Mouse (Mus musculus): ENCODE measurements around the gene Plin2. TPM values are rescaled to one million over a fixed set of nuclear protein-coding genes. Genes with fewer than 3 reads are reported as not detected.
"Not testable (repeated sequence)": the region's sequence is repeated elsewhere in the genome, so short reads cannot be mapped to it uniquely, and the experiment has no call there.

Gene Plin2
- polyA plus RNA-seq, 1 experiment from 2014 or later = 2,111 TPM

DNA sequence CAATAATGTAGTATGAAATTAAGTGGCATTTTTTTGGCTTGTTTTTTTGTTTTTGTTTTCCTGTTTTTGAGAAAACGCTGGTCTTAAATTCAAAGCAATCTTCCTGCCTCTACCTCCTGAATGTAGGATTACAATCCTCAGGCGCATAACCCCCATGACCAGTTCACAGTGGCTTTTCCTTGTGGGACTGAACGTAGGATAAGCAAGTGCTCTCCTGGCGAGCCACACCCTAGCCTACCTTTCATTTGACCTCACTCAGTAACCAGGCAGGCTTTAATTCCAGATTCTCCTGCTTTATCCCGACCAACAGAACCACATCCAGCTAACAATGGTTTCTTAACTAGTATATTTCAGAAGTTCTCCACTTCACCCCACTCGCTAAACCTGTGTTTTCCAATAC lies 20.9 kb upstream of the Plin2 start:
- H3K27ac ChIP-seq = peak overlapping the region; percentile 85
- H3K79me2 ChIP-seq (ENCODE audit: inconsistent target) = no peaks in the 10 kb centered on the region
- 96% methylated on average over 6 of the region's 6 CpGs for WGBS (ENCODE audit: missing documents)
- H3K4me3 ChIP-seq (ENCODE audit: inconsistent target) = no peak overlapping the region
- H3K36me3 ChIP-seq (ENCODE audit: inconsistent target) = no peaks in the 10 kb centered on the region

- H3K79me2 ChIP-seq (ENCODE audit: inconsistent target) = no peaks in the 10 kb centered on the region
- WGBS (ENCODE audit: missing documents) = 0% methylated on average over 7 of the region's 7 CpGs
- no peaks in the 10 kb centered on the region for H3K36me3 ChIP-seq (ENCODE audit: inconsistent target)
- peak overlapping the region; percentile 94 for H3K27ac ChIP-seq
- H3K4me3 ChIP-seq (ENCODE audit: inconsistent target) = no peak overlapping the region
Observed at GRCm38 (mm10) chr4:86690194-86690593, 20.3 kb upstream of the Plin2 start.

DNA sequence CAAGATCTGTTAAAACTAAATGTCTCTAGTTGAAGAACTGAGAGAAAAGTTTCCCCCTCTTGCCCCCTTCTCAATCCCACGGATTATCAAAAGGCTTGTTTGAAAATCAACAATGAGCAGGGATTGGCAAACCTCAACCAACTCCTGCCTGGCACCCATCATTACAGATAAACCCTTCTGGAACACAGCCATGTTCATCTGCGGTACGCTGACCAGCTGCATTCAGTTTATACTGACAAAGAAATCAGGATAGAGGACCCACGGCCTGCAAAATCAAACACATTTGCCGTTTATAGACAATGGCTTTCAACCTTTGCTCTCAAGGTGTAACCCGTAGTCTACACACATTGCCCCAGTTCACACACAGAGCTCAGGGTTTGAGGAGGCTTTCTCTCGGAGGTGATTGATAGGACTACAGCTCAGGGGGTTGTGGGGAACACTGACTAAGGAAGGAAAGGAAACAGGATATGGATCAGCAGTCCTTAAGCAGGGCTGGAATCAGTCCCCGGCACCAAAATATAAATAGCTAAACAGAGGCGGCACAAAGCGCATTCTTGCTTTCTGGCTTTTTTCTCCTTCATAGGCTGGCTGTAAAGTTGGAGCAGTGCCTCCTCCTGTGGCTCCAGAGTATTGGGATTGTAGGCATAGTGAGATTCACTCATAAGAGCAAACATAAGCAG lies 19.3 kb upstream of the Plin2 start:
- Histone ChIP-seq H3K27ac (peak overlapping the region; percentile 94), H3K36me3 (ENCODE audit: inconsistent target) (no peaks in the 10 kb centered on the region), H3K4me3 (ENCODE audit: inconsistent target) (no peak overlapping the region), H3K79me2 (ENCODE audit: inconsistent target) (no peaks in the 10 kb centered on the region)
- 73% methylated on average over 10 of the region's 10 CpGs for WGBS (ENCODE audit: missing documents)

DNA sequence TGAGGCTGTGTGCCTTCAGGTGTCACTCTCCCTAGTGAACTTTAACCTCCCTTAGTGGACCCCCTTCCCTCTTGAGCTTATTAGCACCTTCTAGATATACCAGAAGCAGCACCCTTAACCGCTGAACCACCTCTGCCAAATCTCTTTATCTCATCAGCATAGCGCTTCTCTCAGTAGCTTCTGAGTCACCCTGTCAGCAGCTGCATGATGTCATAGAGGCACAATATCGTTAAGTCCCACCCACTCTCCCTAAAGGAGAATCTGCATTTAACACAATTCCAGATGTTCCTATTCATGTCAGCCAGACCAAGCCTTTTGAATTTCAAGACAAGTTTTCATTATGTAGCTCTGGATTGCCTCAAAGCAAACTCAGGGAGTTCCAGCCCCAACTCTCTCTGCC lies 16.7 kb upstream of the Plin2 start:
- Histone ChIP-seq H3K36me3 (ENCODE audit: inconsistent target) (no peaks in the 10 kb centered on the region), H3K27ac (peak overlapping the region; percentile 40), H3K79me2 (ENCODE audit: inconsistent target) (no peaks in the 10 kb centered on the region), H3K4me3 (ENCODE audit: inconsistent target) (no peak overlapping the region)
- WGBS (ENCODE audit: missing documents) = 74% methylated on average over 3 of the region's 3 CpGs

DNA sequence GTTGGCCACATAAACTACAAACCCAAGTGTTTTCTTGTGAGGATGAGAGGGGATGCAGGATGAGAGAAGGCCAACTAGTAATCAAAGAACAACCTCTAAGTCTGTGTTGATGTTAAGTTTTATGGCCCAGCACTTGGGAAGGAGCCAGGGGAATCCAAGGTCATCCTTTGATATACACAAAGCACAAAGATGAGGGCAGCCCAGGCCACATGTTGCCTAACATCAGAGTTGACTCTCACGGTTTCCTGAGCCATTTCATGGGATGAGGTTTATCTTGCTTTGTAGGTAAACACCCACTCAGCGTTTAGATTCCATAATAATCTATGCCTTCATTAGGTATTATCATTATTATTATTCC lies 16.1 kb upstream of the Plin2 start:
- H3K79me2 ChIP-seq (ENCODE audit: inconsistent target) = no peaks in the 10 kb centered on the region
- no peak overlapping the region for H3K4me3 ChIP-seq (ENCODE audit: inconsistent target)
- peak overlapping the region; percentile 40 for H3K27ac ChIP-seq
- no peaks in the 10 kb centered on the region for H3K36me3 ChIP-seq (ENCODE audit: inconsistent target)
- 78% methylated on average over 1 of the region's 2 CpGs for WGBS (ENCODE audit: missing documents)

DNA sequence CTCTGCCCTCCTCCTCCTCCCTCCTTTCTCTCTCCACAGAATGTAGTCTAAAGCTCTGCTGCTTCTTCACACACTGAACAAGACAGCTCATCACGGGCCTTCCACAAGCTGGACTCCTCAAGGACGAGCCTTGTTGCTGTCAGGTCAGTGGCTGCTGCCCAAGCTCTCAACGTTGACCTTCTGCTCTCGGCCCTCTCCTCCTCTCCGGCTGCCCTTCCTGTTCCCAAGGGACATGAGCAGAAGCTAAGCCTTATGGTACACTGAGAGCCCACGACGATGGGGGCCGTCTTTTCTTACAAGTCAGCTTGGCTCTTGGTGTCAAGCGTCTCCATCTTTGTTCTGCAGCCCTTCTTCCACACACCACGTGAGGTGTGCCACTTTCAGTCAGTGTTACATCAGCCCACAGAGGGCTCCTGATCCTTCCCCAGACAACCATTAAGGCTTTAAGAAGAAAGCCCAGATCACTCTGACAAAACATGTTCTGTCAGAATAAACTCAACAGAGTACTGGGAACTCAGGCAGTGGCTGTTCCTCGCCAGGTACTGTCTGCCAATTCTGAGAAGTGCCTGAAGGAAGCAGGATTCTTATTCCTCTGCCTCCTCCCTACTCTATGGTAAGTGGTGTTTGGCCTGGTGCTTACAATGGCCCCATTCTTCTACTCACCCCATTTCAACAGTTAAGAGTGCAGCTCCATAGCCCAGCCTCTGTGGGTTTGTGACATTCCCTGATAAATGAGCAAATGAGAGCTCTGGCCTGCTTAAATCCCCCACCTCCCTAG lies 15.6 kb upstream of the Plin2 start:
- WGBS (ENCODE audit: missing documents) = 93% methylated on average over 9 of the region's 11 CpGs
- Histone ChIP-seq H3K36me3 (ENCODE audit: inconsistent target) (no peaks in the 10 kb centered on the region), H3K79me2 (ENCODE audit: inconsistent target) (no peaks in the 10 kb centered on the region), H3K27ac (no peak overlapping the region), H3K4me3 (ENCODE audit: inconsistent target) (no peak overlapping the region)

GRCm38 (mm10) chr4:86684806-86685205 lies 14.9 kb upstream of the Plin2 start:
- Histone ChIP-seq H3K36me3 (ENCODE audit: inconsistent target) (no peaks in the 10 kb centered on the region), H3K79me2 (ENCODE audit: inconsistent target) (no peaks in the 10 kb centered on the region), H3K4me3 (ENCODE audit: inconsistent target) (no peak overlapping the region), H3K27ac (no peak overlapping the region)
- 91% methylated on average over 6 of the region's 6 CpGs for WGBS (ENCODE audit: missing documents)

- 93% methylated on average over 5 of the region's 5 CpGs for WGBS (ENCODE audit: missing documents)
- Histone ChIP-seq H3K79me2 (ENCODE audit: inconsistent target) (no peaks in the 10 kb centered on the region), H3K36me3 (ENCODE audit: inconsistent target) (no peaks in the 10 kb centered on the region), H3K27ac (no peak overlapping the region), H3K4me3 (ENCODE audit: inconsistent target) (no peak overlapping the region)
Observed at GRCm38 (mm10) chr4:86683746-86684145, 13.9 kb upstream of the Plin2 start.

GRCm38 (mm10) chr4:86683280-86683679 lies 13.4 kb upstream of the Plin2 start:
- Histone ChIP-seq H3K27ac (no peak overlapping the region), H3K4me3 (ENCODE audit: inconsistent target) (no peak overlapping the region), H3K79me2 (ENCODE audit: inconsistent target) (no peaks in the 10 kb centered on the region), H3K36me3 (ENCODE audit: inconsistent target) (no peaks in the 10 kb centered on the region)
- 67% methylated on average over 5 of the region's 5 CpGs for WGBS (ENCODE audit: missing documents)

DNA sequence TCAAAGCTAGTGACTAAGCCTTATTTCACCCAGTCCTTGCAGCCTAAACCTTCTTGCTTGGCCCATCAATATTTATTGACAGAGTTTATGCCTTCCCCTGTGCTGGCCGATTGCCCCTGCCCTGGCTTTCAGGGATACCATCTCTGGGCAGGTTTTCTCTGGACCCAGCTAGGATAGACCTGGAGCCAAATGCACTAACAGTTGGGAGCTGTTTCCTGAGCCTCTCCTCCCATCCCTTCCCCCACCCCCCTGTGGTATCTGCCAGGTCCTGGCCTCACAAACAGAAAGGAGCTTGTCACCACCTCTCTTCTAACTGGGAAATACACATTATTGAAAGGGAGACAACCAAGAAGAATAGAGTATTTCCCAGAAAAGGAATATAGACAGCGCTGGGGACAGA lies 12.0 kb upstream of the Plin2 start:
- no peak overlapping the region for H3K4me3 ChIP-seq (ENCODE audit: inconsistent target)
- H3K27ac ChIP-seq = no peak overlapping the region
- 100% methylated on average over 2 of the region's 2 CpGs for WGBS (ENCODE audit: missing documents)
- H3K79me2 ChIP-seq (ENCODE audit: inconsistent target) = no peaks in the 10 kb centered on the region
- no peaks in the 10 kb centered on the region for H3K36me3 ChIP-seq (ENCODE audit: inconsistent target)

DNA sequence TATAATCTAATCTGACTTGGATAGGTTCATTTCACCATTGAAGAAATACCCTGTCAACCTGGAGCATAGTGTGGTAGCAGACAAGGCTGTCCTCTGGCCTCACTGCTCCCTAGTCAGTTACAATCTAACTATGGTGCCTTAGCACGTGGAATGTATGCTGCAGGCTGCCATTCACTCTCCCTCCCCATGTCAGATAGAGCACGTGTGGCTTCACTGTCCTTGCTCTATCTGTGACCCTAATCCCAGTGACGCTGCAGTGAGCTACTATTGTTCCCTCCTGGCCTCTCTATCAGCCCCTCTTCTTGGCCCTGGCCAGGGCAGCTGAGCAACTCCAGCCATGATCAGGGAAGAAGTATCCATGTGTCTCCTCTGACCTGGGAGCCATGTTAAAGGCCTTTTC lies 11.6 kb upstream of the Plin2 start:
- 77% methylated on average over 3 of the region's 3 CpGs for WGBS (ENCODE audit: missing documents)
- no peaks in the 10 kb centered on the region for H3K79me2 ChIP-seq (ENCODE audit: inconsistent target)
- no peaks in the 10 kb centered on the region for H3K36me3 ChIP-seq (ENCODE audit: inconsistent target)
- no peak overlapping the region for H3K4me3 ChIP-seq (ENCODE audit: inconsistent target)
- no peak overlapping the region for H3K27ac ChIP-seq

- no peak overlapping the region for H3K4me3 ChIP-seq (ENCODE audit: inconsistent target)
- 79% methylated on average over 2 of the region's 2 CpGs for WGBS (ENCODE audit: missing documents)
- no peaks in the 10 kb centered on the region for H3K36me3 ChIP-seq (ENCODE audit: inconsistent target)
- H3K79me2 ChIP-seq (ENCODE audit: inconsistent target) = no peaks in the 10 kb centered on the region
- H3K27ac ChIP-seq = peak overlapping the region; percentile 17
Observed at GRCm38 (mm10) chr4:86679686-86680085, 9.8 kb upstream of the Plin2 start.

GRCm38 (mm10) chr4:86676756-86677155 lies 6.9 kb upstream of the Plin2 start:
- Histone ChIP-seq H3K27ac (peak overlapping the region; percentile 47), H3K4me3 (ENCODE audit: inconsistent target) (no peak overlapping the region), H3K79me2 (ENCODE audit: inconsistent target) (no peaks in the 10 kb centered on the region), H3K36me3 (ENCODE audit: inconsistent target) (no peaks in the 10 kb centered on the region)

- H3K4me3 ChIP-seq (ENCODE audit: inconsistent target); H3K36me3 ChIP-seq (ENCODE audit: inconsistent target); H3K27ac ChIP-seq: not testable (repeated sequence)
- peaks cover 17% of the 10 kb centered on the region for H3K79me2 ChIP-seq (ENCODE audit: inconsistent target)
Observed at GRCm38 (mm10) chr4:86674739-86675138, 4.9 kb upstream of the Plin2 start.

DNA sequence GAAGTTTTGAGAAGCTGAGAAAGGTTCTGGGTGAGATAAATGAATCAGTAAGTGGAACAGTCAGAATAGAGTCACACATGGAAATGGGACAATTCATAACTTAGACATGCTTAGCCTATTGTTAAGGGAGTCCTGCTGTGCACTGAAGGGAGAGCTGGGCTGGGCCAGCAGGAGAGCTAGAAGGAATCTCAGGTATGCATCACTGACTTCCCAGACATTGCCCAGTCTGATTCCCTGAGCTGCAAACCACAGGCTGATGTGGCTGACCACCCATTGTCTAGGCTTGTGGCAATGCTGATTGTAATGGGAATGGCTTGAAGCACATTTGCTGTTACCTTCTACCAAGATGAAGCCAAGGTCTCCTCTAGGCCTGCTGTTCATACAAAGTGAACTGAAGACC lies 4.3 kb upstream of the Plin2 start:
- H3K27ac ChIP-seq; H3K4me3 ChIP-seq (ENCODE audit: inconsistent target); H3K36me3 ChIP-seq (ENCODE audit: inconsistent target): not testable (repeated sequence)

GRCm38 (mm10) chr4:86672450-86672849 lies 2.6 kb upstream of the Plin2 start:
- H3K27ac ChIP-seq = peak overlapping the region; percentile 98
- WGBS (ENCODE audit: missing documents) = 84% methylated on average over 6 of the region's 7 CpGs
- H3K79me2 ChIP-seq (ENCODE audit: inconsistent target) = peaks cover 40% of the 10 kb centered on the region
- no peaks in the 10 kb centered on the region; the same call in 1 of the 2 replicates for H3K36me3 ChIP-seq (ENCODE audit: inconsistent target)
- no peak overlapping the region for H3K4me3 ChIP-seq (ENCODE audit: inconsistent target)

More for the DNA sequence above, 4.3 kb upstream of the Plin2 start:
- peaks cover 23% of the 10 kb centered on the region for H3K79me2 ChIP-seq (ENCODE audit: inconsistent target)
